Mouse (Mus musculus) left cerebral cortex, postnatal 4 days (tissue): Measurements from ENCODE around the gene Arid3b. TPM values are rescaled to one million over a fixed set of nuclear protein-coding genes. Genes with fewer than 3 reads are reported as not detected.

Source experiments
- DNase-seq: peaks from one replicate; pipeline ENCODE4 v3.0.0-alpha.2; 2022
- intact Hi-C: fragments of 180-260 bp; cut with DNase I; formaldehyde crosslinking; loops from one replicate; pipeline ENCODE4 v1.15.1; 2025
- total RNA-seq, 2 experiments: library from RNA; stranded (reverse); gene quantifications; 2 replicates each; pipeline ENCODE4 v1.2.3; 2021

Arid3b gene
- total RNA-seq, 2 experiments from 2014 or later, result 9.1 to 9.7 TPM

DNA sequence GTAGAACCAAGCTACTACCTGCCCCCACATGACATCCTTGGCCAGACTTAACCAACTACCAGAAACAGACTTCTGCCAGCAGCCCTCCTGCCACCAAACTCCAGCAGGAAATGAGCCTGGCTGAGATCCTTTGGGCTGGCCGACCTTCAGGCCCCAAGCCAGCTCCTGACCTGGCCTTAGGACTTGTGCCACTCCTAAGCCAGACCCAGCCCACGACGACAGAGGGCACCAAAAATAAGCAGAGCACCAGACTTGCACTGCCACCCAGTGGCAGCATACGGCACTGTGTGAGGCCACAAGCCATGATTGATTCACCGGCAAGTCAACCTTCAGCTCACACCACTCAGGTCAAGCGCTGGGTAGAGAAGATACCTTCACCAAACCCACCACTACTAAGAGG is 77.3 kb downstream of the Arid3b start:
- intact Hi-C loops, result loop anchor here (10.0 kb wide), 1 partner anchor 166 kb away; no protein-coding TSS in a partner anchor

DNA sequence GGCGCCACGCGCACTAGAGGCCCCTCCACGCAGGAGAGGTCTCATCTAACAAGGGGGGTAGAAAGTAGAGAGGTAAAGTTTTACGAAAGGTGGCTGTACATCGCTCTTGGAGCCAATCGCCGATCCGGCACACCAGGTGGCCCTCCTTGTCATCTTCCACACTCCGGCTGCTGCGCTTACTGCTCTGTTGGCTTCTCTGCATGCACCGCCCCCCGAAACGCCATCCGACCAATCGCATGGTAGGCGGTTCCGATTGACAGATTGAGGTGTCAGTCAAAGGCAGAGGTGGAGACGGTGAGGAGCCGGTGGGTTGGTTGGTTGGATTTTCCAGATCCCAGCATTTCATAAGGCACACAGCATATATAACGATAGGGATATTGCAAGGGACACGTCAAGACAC is 78.1 kb downstream of the Arid3b start:
- intact Hi-C loops, result loop anchor here (10.0 kb wide), 1 partner anchor 166 kb away; no protein-coding TSS in a partner anchor
- no peak for DNase-seq

More for the DNA sequence above, 77.3 kb downstream of the Arid3b start:
- DNase-seq, result peak; percentile 72

DNA sequence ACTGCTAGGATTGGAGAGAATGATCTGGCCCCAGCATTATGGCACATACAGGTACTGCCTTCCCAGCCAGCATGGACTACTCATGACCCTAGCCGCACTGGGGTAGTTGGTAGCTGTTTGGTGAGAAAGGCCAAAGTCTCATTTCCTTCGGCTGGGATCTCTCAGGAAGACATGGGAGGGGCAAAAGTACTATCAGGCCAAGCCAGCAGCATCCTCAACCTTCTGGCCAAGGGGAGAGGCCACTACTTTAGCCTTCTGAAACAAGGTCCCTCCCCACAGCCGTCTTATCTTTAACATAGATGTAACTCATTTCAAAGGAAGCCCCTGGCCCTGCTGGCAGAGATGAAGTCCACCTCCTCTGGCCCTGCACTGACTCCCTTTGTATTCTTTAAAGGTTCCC is 79.0 kb downstream of the Arid3b start:
- DNase-seq, result no peak
- intact Hi-C loops, result loop anchor here (10.0 kb wide), 1 partner anchor 167 kb away; no protein-coding TSS in a partner anchor

DNA sequence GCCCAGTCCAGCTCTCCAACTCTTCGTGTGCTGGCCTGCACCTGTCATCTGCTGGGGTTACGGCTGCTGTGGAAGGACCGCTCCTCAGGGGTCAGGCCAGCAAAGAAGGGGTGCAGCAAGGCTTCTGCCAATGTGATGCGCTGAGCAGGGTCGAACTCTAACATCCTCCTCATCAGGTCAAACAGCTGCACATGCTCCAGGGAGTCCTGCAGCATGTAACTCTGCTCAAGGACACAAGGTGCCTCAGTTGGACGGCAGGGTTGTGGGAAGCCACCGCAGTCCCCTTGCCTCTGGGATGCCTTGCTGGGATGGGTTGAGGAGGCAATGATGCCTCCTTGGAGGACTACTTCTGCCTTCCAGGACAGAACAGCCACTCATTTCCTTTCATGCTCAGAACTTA is 85.7 kb downstream of the Arid3b start:
- DNase-seq, result no peak
- intact Hi-C loops, result loop anchor here (10.0 kb wide), 1 partner anchor 174 kb away; no protein-coding TSS in a partner anchor

DNA sequence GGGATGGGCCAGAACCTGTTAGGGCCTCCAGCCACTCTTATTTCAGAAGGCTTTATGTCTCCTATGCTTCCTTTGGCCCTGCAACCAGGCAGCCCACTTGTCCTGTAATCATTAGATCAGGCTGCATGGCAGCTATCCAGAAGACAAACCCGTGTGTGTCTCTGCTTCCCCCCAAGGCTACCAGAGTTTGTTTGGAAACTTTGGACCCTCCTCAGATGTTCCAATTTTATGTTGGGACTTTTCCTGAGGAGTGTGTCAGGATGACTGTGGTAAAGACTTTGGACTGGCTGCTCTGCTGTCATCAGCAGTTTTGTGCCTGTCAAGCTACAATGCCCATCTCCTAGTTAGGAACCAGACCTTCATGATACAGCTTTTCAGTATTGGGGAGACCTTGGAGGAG is 87.8 kb downstream of the Arid3b start:
- intact Hi-C loops, result loop anchor here (10.0 kb wide), 1 partner anchor 214 kb away; the partner anchor contains the start of gene Fam219b
- DNase-seq, result no peak

DNA sequence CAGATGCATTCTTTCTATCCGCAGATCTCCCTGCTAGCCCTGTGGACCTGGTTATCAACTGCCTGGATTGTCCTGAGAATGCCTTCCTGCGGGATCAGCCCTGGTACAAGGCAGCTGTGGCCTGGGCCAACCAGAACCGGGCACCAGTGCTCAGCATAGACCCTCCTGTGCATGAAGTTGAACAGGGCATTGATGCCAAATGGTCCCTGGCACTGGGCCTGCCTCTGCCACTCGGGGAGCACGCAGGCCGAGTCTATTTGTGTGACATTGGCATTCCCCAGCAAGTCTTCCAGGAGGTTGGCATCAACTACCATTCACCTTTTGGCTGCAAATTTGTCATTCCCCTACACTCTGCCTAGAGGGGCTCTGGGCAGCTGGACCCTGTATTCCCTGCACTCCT is 88.5 kb downstream of the Arid3b start:
- intact Hi-C loops, result loop anchor here (10.0 kb wide), 1 partner anchor 213 kb away; the partner anchor contains the start of gene Fam219b
- peak; percentile 59 for DNase-seq

DNA sequence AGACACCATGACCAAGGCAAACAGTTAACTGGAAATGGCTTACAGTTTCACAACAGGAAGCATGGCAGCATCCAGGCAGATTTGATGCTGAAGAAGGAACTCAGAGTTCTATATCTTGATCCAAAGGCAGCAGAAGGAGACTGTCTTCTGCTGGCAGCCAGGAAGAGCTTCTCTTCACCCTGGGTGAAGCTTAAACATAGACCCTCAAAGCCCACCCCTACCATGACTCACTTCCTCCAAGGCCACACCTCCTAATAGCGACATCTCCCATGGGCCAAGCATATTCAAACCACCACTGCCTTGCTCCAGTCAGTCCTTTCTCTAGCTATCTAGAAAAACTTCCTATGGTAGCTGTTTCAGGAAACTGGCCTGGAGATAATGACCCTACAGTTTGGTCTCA is 89.5 kb downstream of the Arid3b start:
- intact Hi-C loops, result loop anchor here (10.0 kb wide), 1 partner anchor 212 kb away; the partner anchor contains the start of gene Fam219b
- DNase-seq, result no peak

DNA sequence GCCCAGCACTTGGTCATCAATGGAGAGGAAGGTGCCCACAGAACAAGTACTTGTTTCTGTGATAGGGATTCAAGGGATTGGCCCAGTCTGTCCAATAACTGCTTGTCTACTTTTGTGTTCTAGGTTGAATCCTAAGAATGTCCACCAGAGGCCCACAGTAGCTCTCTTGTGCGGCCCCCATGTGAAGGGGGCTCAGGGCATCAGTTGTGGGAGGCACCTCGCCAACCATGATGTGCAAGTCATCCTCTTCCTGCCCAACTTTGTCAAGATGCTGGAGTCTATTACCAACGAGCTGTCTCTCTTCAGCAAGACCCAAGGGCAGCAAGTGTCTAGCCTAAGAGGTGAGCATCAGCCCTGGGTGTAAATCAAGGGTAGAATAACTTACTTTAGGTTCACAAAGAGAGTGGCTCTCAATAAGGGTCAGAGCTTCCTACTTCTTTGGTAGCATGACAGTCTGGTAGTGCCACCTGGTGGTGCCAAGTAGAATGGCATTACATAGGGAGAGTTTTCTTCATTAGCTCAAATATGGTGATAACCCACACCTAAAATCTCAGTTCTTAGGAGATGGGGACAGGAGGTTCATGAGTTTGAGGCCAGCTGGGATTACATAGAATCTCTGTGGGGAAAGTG is 92.0 kb downstream of the Arid3b start:
- intact Hi-C loops, result loop anchor here (2.0 to 10.0 kb wide), 2 partner anchors 86 to 210 kb away; partner anchors contain the start of gene Fam219b
- peak; percentile 29 for DNase-seq

Other genes starting within 250 kb of the Arid3b start
- gene Ulk3, start 247.3 kb downstream of the Arid3b start, total RNA-seq, result 10 to 100 TPM; 35.2 to 38.9 TPM
- 1 to 10 TPM; 5.6 to 7.6 TPM for gene Cplx3, start 230.5 kb downstream of the Arid3b start, total RNA-seq
- under 1 TPM in 1 of 2 experiments, not detected in 1; 0.22 TPM for gene Lman1l, start 216.0 kb downstream of the Arid3b start, total RNA-seq
- 100 to 1,000 TPM; 133 to 137 TPM for gene Csk, start 183.2 kb downstream of the Arid3b start, total RNA-seq
- not detected for gene Cyp1a2, start 153.1 kb downstream of the Arid3b start, total RNA-seq
- gene Cyp1a1, start 148.9 kb downstream of the Arid3b start, total RNA-seq, result 1 to 10 TPM in 1 of 2 experiments, under 1 TPM in 1; 0.95 to 1.1 TPM
- gene Edc3, start 128.3 kb downstream of the Arid3b start, total RNA-seq, result 10 to 100 TPM; 19.1 to 20.2 TPM
- 10 to 100 TPM; 74.5 to 75.2 TPM for gene Clk3, start 70.9 kb downstream of the Arid3b start, total RNA-seq
- 10 to 100 TPM; 94.0 to 97.2 TPM for gene Ubl7, start 74.2 kb upstream of the Arid3b start, total RNA-seq
- gene Sema7a, start 103.3 kb upstream of the Arid3b start, total RNA-seq, result 100 to 1,000 TPM; 128 to 151 TPM
- 1 to 10 TPM; 1.7 to 2.0 TPM for gene Cyp11a1, start 169.6 kb upstream of the Arid3b start, total RNA-seq
- 10 to 100 TPM; 10.1 to 12.5 TPM for gene Stra6, start 227.0 kb upstream of the Arid3b start, total RNA-seq